Mouse (Mus musculus): ENCODE results near the gene Mogat2. TPM values are rescaled to one million over a fixed set of nuclear protein-coding genes. Genes with fewer than 3 reads are reported as not detected.

The Mogat2 gene
- polyA plus RNA-seq, 1 experiment from 2014 or later, result 1.3 TPM

Other genes starting within 250 kb of the Mogat2 start
- gene Uvrag, start 97.5 kb downstream of the Mogat2 start, polyA plus RNA-seq (2015; fragmentation: Nextera tagmentation; extraction: Ambion mirVana), result 18.3 and 19.4 TPM in 2 replicates
- 16.1 and 18.5 TPM in 2 replicates for gene Dgat2, start 55.9 kb downstream of the Mogat2 start, polyA plus RNA-seq (2015; fragmentation: Nextera tagmentation; extraction: Ambion mirVana)
- 69.3 and 90.0 TPM in 2 replicates for gene Map6, start 28.8 kb upstream of the Mogat2 start, polyA plus RNA-seq (2015; fragmentation: Nextera tagmentation; extraction: Ambion mirVana)
- gene Serpinh1, start 114.6 kb upstream of the Mogat2 start, polyA plus RNA-seq (2015; fragmentation: Nextera tagmentation; extraction: Ambion mirVana), result 201 and 257 TPM in 2 replicates
- 45.2 and 48.0 TPM in 2 replicates for gene Gdpd5, start 142.8 kb upstream of the Mogat2 start, polyA plus RNA-seq (2015; fragmentation: Nextera tagmentation; extraction: Ambion mirVana)
- gene Klhl35, start 227.4 kb upstream of the Mogat2 start, polyA plus RNA-seq (2015; fragmentation: Nextera tagmentation; extraction: Ambion mirVana), result 3.8 and 4.0 TPM in 2 replicates
- gene Rps3, start 245.1 kb upstream of the Mogat2 start, polyA plus RNA-seq (2015; fragmentation: Nextera tagmentation; extraction: Ambion mirVana), result 503 and 525 TPM in 2 replicates

All from forebrain, embryonic 16.5 days (tissue).